Mouse (Mus musculus) activated CD4-positive, CD25-positive, alpha-beta regulatory T cell, adult 9 weeks (primary cell): ENCODE results near the gene 4921507P07Rik. TPM values are rescaled to one million over a fixed set of nuclear protein-coding genes. Genes with fewer than 3 reads are reported as not detected.

Source experiments
- polyA plus RNA-seq: library from polyadenylated mRNA; unstranded; fragments of 100-300 nt; shearing (Covaris generic); gene quantifications from one replicate; pipeline ENCODE4 v1.2.1, GENCODE M21; 2017

4921507P07Rik gene
- 0.34 TPM for polyA plus RNA-seq

DNA sequence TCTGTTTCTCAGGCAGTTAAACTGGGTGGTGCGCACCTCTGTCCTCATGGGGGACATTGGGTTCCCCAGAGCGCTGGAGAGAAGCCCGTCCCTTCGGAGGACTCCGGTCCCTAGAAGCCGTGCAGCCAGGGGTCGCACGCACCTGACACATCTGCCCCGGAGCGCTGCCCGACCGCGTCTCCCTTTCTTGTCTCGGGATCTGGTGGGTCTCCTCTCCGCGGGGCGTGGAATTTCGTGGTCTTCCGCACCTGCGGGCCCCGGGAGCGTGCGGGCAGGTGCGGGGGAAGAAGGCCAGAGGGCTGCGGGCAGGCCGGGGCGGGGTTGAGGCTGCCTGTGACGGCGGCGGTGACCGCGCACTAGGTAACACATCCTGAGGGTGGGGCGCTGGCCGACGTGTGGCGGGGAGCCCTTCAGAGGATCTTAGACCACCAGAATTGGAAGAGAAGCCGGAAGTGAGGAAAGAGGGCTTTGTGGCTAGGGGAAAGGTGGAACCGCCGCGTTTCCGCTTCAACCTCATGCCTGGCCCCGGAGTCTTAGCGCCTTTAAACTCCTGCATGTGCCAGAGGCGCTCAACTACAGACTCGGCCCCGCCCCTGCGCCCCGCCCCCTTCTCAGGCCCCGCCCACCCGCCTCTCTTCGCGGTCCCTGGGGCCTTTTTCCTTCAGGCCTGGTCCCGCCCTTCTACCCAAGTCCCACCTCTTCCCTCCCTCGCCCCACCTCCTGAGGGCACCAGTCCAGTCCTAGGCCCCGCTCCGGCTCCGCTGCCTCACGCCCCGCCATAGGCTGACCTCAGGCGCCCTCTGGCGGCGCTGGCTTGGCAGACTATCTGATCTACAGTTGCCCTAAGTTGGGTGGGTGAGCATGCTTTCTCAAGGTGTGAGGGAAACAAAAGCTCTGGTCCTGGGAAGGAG is at the start of gene 4921507P07Rik:
Gene 4921507P07Rik (minus strand): TSS at position 332 of the 911 bp plus-strand sequence.

GRCm38 (mm10) chr6:50566141-50566996 is 30.1 kb downstream of the 4921507P07Rik start, which contains the start of gene Cycs:
Cycs (minus strand) TSS chr6:50566538.

Other genes starting within 250 kb of the 4921507P07Rik start
- gene Osbpl3, start 140.4 kb downstream of the 4921507P07Rik start, polyA plus RNA-seq = 68.2 TPM
- gene Cycs, start 30.1 kb downstream of the 4921507P07Rik start, polyA plus RNA-seq = 23.9 TPM
- gene Npvf, start 57.8 kb upstream of the 4921507P07Rik start, polyA plus RNA-seq = not detected